Mouse (Mus musculus): ENCODE data around the gene Mapk3. TPM values are rescaled to one million over a fixed set of nuclear protein-coding genes. Genes with fewer than 3 reads are reported as not detected.

The Mapk3 gene
- polyA plus RNA-seq, 1 experiment from 2014 or later: 52.1 TPM

DNA sequence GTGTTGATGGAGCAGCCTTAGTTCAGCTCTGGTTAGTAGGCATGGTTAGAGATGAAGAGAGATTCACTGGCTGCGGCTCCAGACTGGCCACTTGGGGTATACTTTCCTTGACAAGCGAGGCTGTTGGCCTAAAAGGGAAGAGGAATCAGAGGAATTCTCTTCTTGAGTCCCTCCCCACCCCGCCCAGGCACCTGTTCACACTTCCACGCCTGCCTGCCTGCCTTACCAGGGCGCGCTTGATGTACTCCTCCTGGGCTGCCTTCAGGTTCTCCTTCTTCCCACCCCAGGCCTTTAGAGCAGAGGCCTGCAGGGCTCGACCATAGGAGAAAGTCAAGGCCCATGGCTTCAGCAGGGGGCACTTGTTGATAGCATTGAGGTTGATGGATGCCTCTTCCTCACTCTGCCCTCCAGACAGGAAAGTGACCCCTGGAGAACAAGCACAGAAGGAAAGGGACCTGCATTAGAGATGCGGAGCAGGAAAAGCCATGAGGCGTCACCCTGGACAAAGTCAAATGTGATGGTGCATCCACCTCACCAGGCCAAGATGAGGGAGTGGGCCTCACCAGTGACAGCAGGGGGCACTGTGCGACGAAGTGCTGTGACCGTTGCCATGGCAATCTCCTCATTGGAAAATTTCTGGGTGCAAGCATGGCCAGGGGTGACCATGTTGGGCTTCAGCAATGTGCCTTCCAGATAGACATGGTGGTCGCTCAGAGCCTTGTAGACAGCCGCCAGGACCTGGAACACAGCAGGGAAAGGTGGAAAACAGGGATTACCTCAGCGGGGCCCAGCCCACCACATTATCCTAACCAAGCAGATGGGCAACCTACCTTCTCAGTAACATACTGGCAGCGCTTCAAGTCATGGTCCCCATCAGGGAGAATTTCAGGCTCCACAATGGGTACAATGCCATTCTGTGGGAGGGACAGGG, 36.3 kb downstream of the Mapk3 start:
- Histone ChIP-seq H3K27ac (ENCODE audit: low read depth, low read length) (peak overlapping the region; percentile 22; the same call in 1 of the 2 replicates), H3K9me3 (replicated peaks; ENCODE audit: control insufficient read depth, low read length) (no peaks in the 10 kb centered on the region), H3K36me3 (ENCODE audit: control insufficient read depth, insufficient read depth, low read length) (peaks cover 22% of the 10 kb centered on the region), H3K27me3 (ENCODE audit: control insufficient read depth, insufficient read depth, low read length) (no peaks in the 10 kb centered on the region), H3K4me3 (ENCODE audit: low read depth, low read length) (peak overlapping the region; percentile 5; the same call in 1 of the 2 replicates), H3K4me1 (ENCODE audit: control insufficient read depth, insufficient read depth, low read length) (peaks cover 27% of the 10 kb centered on the region), H3K9ac (ENCODE audit: low read depth, low read length) (no peak overlapping the region), H3K4me2 (peak overlapping the region; percentile 77)
- ATAC-seq (replicated peaks; ENCODE audit: insufficient number of reproducible peaks, low FRiP score, low TSS enrichment): no peak
- 79% methylated on average over 16 of the region's 16 CpGs for WGBS (ENCODE audit: insufficient replicate concordance)

GRCm38 (mm10) chr7:126796350-126796932, 37.0 kb downstream of the Mapk3 start:
- WGBS (ENCODE audit: insufficient replicate concordance): 76% methylated on average over 8 of the region's 8 CpGs
- peak overlapping the region; percentile 22; the same call in 1 of the 2 replicates for H3K27ac ChIP-seq (ENCODE audit: low read depth, low read length)
- peaks cover 25% of the 10 kb centered on the region for H3K4me1 ChIP-seq (ENCODE audit: control insufficient read depth, insufficient read depth, low read length)
- peak overlapping the region; percentile 92; the same call in 1 of the 2 replicates for H3K9ac ChIP-seq (ENCODE audit: low read depth, low read length)
- peaks cover 22% of the 10 kb centered on the region for H3K36me3 ChIP-seq (ENCODE audit: control insufficient read depth, insufficient read depth, low read length)
- H3K4me3 ChIP-seq (ENCODE audit: low read depth, low read length): peak overlapping the region; percentile 90
- H3K9me3 ChIP-seq (replicated peaks; ENCODE audit: control insufficient read depth, low read length): no peaks in the 10 kb centered on the region
- H3K4me2 ChIP-seq: peak overlapping the region; percentile 77
- ATAC-seq (replicated peaks; ENCODE audit: insufficient number of reproducible peaks, low FRiP score, low TSS enrichment): no peak
- H3K27me3 ChIP-seq (ENCODE audit: control insufficient read depth, insufficient read depth, low read length): no peaks in the 10 kb centered on the region

GRCm38 (mm10) chr7:126797411-126798126, 38.2 kb downstream of the Mapk3 start, which contains the start of gene Fam57b:
Gene Fam57b (plus strand): TSS chr7:126797668.
- no peak for ATAC-seq (replicated peaks; ENCODE audit: insufficient number of reproducible peaks, low FRiP score, low TSS enrichment)
- Histone ChIP-seq H3K27ac (ENCODE audit: low read depth, low read length) (peak within 1 kb of the TSS; percentile 98), H3K4me3 (ENCODE audit: low read depth, low read length) (peak within 1 kb of the TSS; percentile 90), H3K9me3 (replicated peaks; ENCODE audit: control insufficient read depth, low read length) (no peaks in the 10 kb centered on the region), H3K4me1 (ENCODE audit: control insufficient read depth, insufficient read depth, low read length) (peaks cover 25% of the 10 kb centered on the region), H3K36me3 (ENCODE audit: control insufficient read depth, insufficient read depth, low read length) (peaks cover 22% of the 10 kb centered on the region), H3K9ac (ENCODE audit: low read depth, low read length) (peak within 1 kb of the TSS; percentile 92), H3K27me3 (ENCODE audit: control insufficient read depth, insufficient read depth, low read length) (no peaks in the 10 kb centered on the region), H3K4me2 (peak within 1 kb of the TSS; percentile 77)
- WGBS (ENCODE audit: insufficient replicate concordance): 14% methylated on average over 21 of the region's 21 CpGs

DNA sequence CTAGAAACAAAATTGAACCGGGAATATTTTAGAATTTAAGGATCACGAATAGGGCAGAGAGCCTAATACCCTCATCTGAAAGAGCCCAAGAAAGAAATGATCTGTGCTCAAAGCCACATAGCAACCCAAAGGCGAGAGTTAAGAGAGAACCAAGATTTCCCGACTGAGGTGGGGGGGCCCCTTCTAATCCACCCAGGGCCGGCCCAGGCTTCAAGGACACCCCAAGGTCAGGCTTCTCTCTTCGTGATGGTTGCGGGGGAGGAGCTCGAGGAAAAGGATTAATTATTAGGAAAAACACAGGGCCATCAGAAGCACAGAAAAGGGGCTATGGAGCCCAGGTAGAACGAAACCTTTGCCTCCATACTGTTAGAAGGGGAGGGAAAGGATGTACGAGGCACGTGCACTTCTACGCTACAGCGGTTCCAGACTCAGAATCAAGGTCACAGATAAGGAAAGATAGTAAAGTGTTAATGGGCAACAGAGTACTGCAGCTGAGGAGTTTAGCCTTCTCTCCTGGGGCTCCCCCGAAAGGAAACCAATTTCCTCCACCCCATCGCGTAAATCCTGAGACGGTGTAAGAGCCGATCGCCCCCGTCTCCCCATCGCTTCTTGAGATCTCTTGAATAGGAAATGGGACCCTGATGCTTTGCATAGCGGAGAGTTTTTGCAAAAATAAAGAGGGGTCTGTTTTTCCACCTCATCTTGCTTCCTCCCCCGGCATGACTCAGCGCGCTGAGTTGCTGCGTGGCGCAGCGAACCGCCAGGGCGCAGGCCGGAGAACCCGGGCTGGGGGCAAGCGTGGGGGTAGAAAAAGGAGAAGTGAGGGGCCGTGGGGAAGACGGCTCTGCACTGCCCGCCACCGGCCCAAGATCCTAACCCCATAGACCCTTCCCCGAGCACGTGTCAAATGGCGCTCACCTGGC, 39.0 kb downstream of the Mapk3 start:
- peaks cover 25% of the 10 kb centered on the region for H3K4me1 ChIP-seq (ENCODE audit: control insufficient read depth, insufficient read depth, low read length)
- H3K4me3 ChIP-seq (ENCODE audit: low read depth, low read length): peak overlapping the region; percentile 90
- peak overlapping the region; percentile 77 for H3K4me2 ChIP-seq
- H3K9me3 ChIP-seq (replicated peaks; ENCODE audit: control insufficient read depth, low read length): no peaks in the 10 kb centered on the region
- ATAC-seq (replicated peaks; ENCODE audit: insufficient number of reproducible peaks, low FRiP score, low TSS enrichment): no peak
- no peaks in the 10 kb centered on the region for H3K27me3 ChIP-seq (ENCODE audit: control insufficient read depth, insufficient read depth, low read length)
- peak overlapping the region; percentile 92 for H3K9ac ChIP-seq (ENCODE audit: low read depth, low read length)
- peak overlapping the region; percentile 98 for H3K27ac ChIP-seq (ENCODE audit: low read depth, low read length)
- H3K36me3 ChIP-seq (ENCODE audit: control insufficient read depth, insufficient read depth, low read length): peaks cover 22% of the 10 kb centered on the region
- under 1% methylated on average over 40 of the region's 40 CpGs for WGBS (ENCODE audit: insufficient replicate concordance)

- Histone ChIP-seq H3K36me3 (ENCODE audit: control insufficient read depth, insufficient read depth, low read length) (peaks cover 22% of the 10 kb centered on the region), H3K27ac (ENCODE audit: low read depth, low read length) (peak overlapping the region; percentile 99), H3K4me2 (peak overlapping the region; percentile 77), H3K27me3 (ENCODE audit: control insufficient read depth, insufficient read depth, low read length) (no peaks in the 10 kb centered on the region), H3K9me3 (replicated peaks; ENCODE audit: control insufficient read depth, low read length) (no peaks in the 10 kb centered on the region), H3K9ac (ENCODE audit: low read depth, low read length) (peak overlapping the region; percentile 92), H3K4me3 (ENCODE audit: low read depth, low read length) (peak overlapping the region; percentile 90), H3K4me1 (ENCODE audit: control insufficient read depth, insufficient read depth, low read length) (peaks cover 25% of the 10 kb centered on the region)
- peak; percentile 92 for ATAC-seq (replicated peaks; ENCODE audit: insufficient number of reproducible peaks, low FRiP score, low TSS enrichment)
- WGBS (ENCODE audit: insufficient replicate concordance): under 1% methylated on average over 33 of the region's 36 CpGs
Measured at GRCm38 (mm10) chr7:126799050-126799467, 39.7 kb downstream of the Mapk3 start.

GRCm38 (mm10) chr7:126799468-126800268, 40.3 kb downstream of the Mapk3 start:
- peak overlapping the region; percentile 99 for H3K27ac ChIP-seq (ENCODE audit: low read depth, low read length)
- no peaks in the 10 kb centered on the region for H3K27me3 ChIP-seq (ENCODE audit: control insufficient read depth, insufficient read depth, low read length)
- peak overlapping the region; percentile 90 for H3K4me3 ChIP-seq (ENCODE audit: low read depth, low read length)
- peaks cover 22% of the 10 kb centered on the region for H3K36me3 ChIP-seq (ENCODE audit: control insufficient read depth, insufficient read depth, low read length)
- peak; percentile 82; the same call in 1 of the 2 replicates for ATAC-seq (replicated peaks; ENCODE audit: insufficient number of reproducible peaks, low FRiP score, low TSS enrichment)
- H3K4me1 ChIP-seq (ENCODE audit: control insufficient read depth, insufficient read depth, low read length): peaks cover 25% of the 10 kb centered on the region
- WGBS (ENCODE audit: insufficient replicate concordance): under 1% methylated on average over 38 of the region's 38 CpGs
- peak overlapping the region; percentile 77 for H3K4me2 ChIP-seq
- H3K9me3 ChIP-seq (replicated peaks; ENCODE audit: control insufficient read depth, low read length): no peaks in the 10 kb centered on the region
- H3K9ac ChIP-seq (ENCODE audit: low read depth, low read length): peak overlapping the region; percentile 83

GRCm38 (mm10) chr7:126800269-126801056, 41.1 kb downstream of the Mapk3 start:
- WGBS (ENCODE audit: insufficient replicate concordance): 54% methylated on average over 5 of the region's 5 CpGs
- Histone ChIP-seq H3K27me3 (ENCODE audit: control insufficient read depth, insufficient read depth, low read length) (no peaks in the 10 kb centered on the region), H3K4me2 (peak overlapping the region; percentile 77), H3K4me1 (ENCODE audit: control insufficient read depth, insufficient read depth, low read length) (peaks cover 25% of the 10 kb centered on the region), H3K9me3 (replicated peaks; ENCODE audit: control insufficient read depth, low read length) (no peaks in the 10 kb centered on the region), H3K4me3 (ENCODE audit: low read depth, low read length) (peak overlapping the region; percentile 90), H3K27ac (ENCODE audit: low read depth, low read length) (peak overlapping the region; percentile 99), H3K36me3 (ENCODE audit: control insufficient read depth, insufficient read depth, low read length) (peaks cover 17% of the 10 kb centered on the region), H3K9ac (ENCODE audit: low read depth, low read length) (peak overlapping the region; percentile 83)
- no peak for ATAC-seq (replicated peaks; ENCODE audit: insufficient number of reproducible peaks, low FRiP score, low TSS enrichment)
